Mouse (Mus musculus): ENCODE measurements around the gene Fam78a.

DNA sequence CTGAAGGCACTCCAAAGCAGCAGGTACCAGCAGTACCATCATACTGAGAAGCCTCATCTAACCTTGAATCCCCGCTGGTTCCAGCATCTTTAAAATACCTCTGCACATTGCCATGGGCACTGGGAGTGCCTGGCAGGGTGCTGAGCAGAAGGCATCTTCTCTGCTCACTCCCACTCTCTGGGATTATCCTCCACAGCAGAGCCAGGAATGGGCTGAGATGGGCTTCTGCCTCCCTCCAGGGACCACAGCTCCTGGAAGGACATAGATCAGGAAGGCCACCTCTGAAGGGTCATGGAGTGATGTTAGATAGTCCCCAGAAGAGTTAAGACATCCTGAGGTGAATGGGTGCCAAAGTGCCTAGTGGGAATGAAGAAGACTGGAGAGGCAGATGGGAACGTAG lies 27.9 kb upstream of the Fam78a start:
- TF ChIP-seq CTCF (IDR thresholded peaks at IDR 0.05; ENCODE audit: control insufficient read depth, insufficient read depth, insufficient read length) (no peak), USF1 (IDR thresholded peaks at IDR 0.05; ENCODE audit: low read depth) (no peak), MYOG (IDR thresholded peaks at IDR 0.05; ENCODE audit: control insufficient read depth, extremely low read depth, insufficient read length) (no peak), MAX (IDR thresholded peaks at IDR 0.05) (no peak), MYOD1 (IDR thresholded peaks at IDR 0.05; ENCODE audit: control insufficient read depth, insufficient read length, low read depth) (no peak), CEBPB (IDR thresholded peaks at IDR 0.05; ENCODE audit: low read depth) (no peak)

Measured in C2C12 (cell line).